Mouse (Mus musculus) gonadal fat pad, adult 2 months (tissue): ENCODE measurements around the gene Col16a1. TPM values are rescaled to one million over a fixed set of nuclear protein-coding genes. Genes with fewer than 3 reads are reported as not detected.

ENCODE experiments used
- DNase-seq: peaks from one replicate; pipeline ENCODE4 v3.0.0-alpha.2; 2012; ENCODE audit warnings: low read depth
- polyA plus RNA-seq: library from polyadenylated mRNA; depleted of rRNA; stranded (reverse); fragments of >200 nt; gene quantifications from 2 replicates; pipeline ENCODE4 v1.2.3, GENCODE M21; 2012; rRNA removed

Gene Col16a1
- polyA plus RNA-seq: 36.3 and 36.7 TPM in 2 replicates

- no peak for DNase-seq
These were observed at the start of gene Col16a1 for GRCm38 (mm10) chr4:130047331-130048202. Col16a1 (plus strand) TSS chr4:130047840.

- DNase-seq: peak; percentile 27
These were observed 49.5 kb upstream of the Col16a1 start for GRCm38 (mm10) chr4:129998124-129998523.

GRCm38 (mm10) chr4:130001710-130002109 is 45.9 kb upstream of the Col16a1 start:
- DNase-seq: no peak

GRCm38 (mm10) chr4:130002157-130002556 is 45.5 kb upstream of the Col16a1 start:
- DNase-seq: no peak

- no peak for DNase-seq
These were observed 42.0 kb upstream of the Col16a1 start for GRCm38 (mm10) chr4:130005593-130005992.

GRCm38 (mm10) chr4:130006533-130006932 is 41.1 kb upstream of the Col16a1 start:
- no peak for DNase-seq

GRCm38 (mm10) chr4:130009043-130009442 is 38.6 kb upstream of the Col16a1 start:
- DNase-seq: no peak

GRCm38 (mm10) chr4:130010723-130011122 is 36.9 kb upstream of the Col16a1 start:
- DNase-seq: no peak

GRCm38 (mm10) chr4:130012234-130012633 is 35.4 kb upstream of the Col16a1 start:
- DNase-seq: no peak

- DNase-seq: no peak
These were observed 34.5 kb upstream of the Col16a1 start for GRCm38 (mm10) chr4:130013111-130013510.

GRCm38 (mm10) chr4:130016010-130016409 is 31.6 kb upstream of the Col16a1 start:
- DNase-seq: no peak

- no peak for DNase-seq
These were observed 30.5 kb upstream of the Col16a1 start for GRCm38 (mm10) chr4:130017036-130017674.

GRCm38 (mm10) chr4:130022952-130023351 is 24.7 kb upstream of the Col16a1 start:
- no peak for DNase-seq

- DNase-seq: no peak
These were observed 24.0 kb upstream of the Col16a1 start for GRCm38 (mm10) chr4:130023511-130024231.

- no peak for DNase-seq
These were observed 22.1 kb upstream of the Col16a1 start for GRCm38 (mm10) chr4:130025544-130025943.

GRCm38 (mm10) chr4:130031146-130031545 is 16.5 kb upstream of the Col16a1 start:
- DNase-seq: no peak

- no peak for DNase-seq
These were observed 14.1 kb upstream of the Col16a1 start for GRCm38 (mm10) chr4:130033496-130033895.

- DNase-seq: no peak
These were observed 11.5 kb upstream of the Col16a1 start for GRCm38 (mm10) chr4:130036112-130036511.

- no peak for DNase-seq
These were observed 10.9 kb upstream of the Col16a1 start for GRCm38 (mm10) chr4:130036573-130037401.

- no peak for DNase-seq
These were observed 8.3 kb upstream of the Col16a1 start for GRCm38 (mm10) chr4:130039351-130039750.

- DNase-seq: no peak
These were observed 6.6 kb upstream of the Col16a1 start for GRCm38 (mm10) chr4:130041076-130041475.
